Mouse (Mus musculus): ENCODE measurements around the gene Pigyl.

DNA sequence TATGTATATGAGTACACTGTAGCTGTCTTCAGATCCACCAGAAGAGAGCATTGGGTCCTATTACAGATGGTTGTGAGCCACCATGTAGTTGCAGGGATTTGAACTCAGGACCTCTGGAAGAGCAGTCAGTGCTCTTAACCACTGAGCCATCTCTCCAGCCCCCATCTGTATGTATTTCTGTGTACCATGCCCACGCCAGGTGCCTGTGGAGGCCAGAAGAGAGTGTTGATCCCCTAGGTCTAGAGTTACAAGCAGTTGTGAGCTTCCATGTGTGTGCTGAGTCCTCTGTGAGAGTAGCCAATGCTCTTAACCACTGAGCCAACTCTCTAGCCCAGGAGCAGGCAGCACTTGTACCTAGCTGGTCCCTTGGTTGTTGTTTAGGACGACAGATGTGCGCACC, 32.5 kb upstream of the Pigyl start:
- TF ChIP-seq POLR2A (IDR thresholded peaks at IDR 0.05; ENCODE audit: control insufficient read depth, low read depth, low read length): no peak
- TF ChIP-seq CTCF (IDR thresholded peaks at IDR 0.05; ENCODE audit: control insufficient read depth, insufficient read depth, insufficient replicate concordance, low read depth, low read length): no peak

Data from testis, adult 2 months (tissue).